Mouse (Mus musculus) heart, embryonic 13.5 days (tissue): Measurements from ENCODE around the gene Vstm5. TPM values are rescaled to one million over a fixed set of nuclear protein-coding genes. Genes with fewer than 3 reads are reported as not detected.

Source experiments
- polyA plus RNA-seq: library from polyadenylated mRNA; unstranded; fragments of >200 nt; fragmentation: Nextera tagmentation; extraction: Ambion mirVana; gene quantifications from 2 replicates; pipeline ENCODE4 v1.2.1, GENCODE M21; 2015

Vstm5 gene
- polyA plus RNA-seq, 1 experiment from 2014 or later: 2.6 TPM

Other genes starting within 250 kb of the Vstm5 start
- gene Panx1, start 193.6 kb upstream of the Vstm5 start, polyA plus RNA-seq: 21.7 and 24.7 TPM in 2 replicates
- not detected in 2 replicates for gene Hephl1, start 126.9 kb upstream of the Vstm5 start, polyA plus RNA-seq
- 20.6 and 21.1 TPM in 2 replicates for gene Med17, start 40.9 kb downstream of the Vstm5 start, polyA plus RNA-seq
- gene Taf1d, start 67.2 kb downstream of the Vstm5 start, polyA plus RNA-seq: 43.5 and 46.9 TPM in 2 replicates
- 6.1 and 6.5 TPM in 2 replicates for gene 4931406C07Rik, start 67.4 kb downstream of the Vstm5 start, polyA plus RNA-seq
- gene Cep295, start 118.7 kb downstream of the Vstm5 start, polyA plus RNA-seq: 7.9 and 9.2 TPM in 2 replicates